Mouse (Mus musculus) stomach, embryonic 16.5 days (tissue): ENCODE measurements around the gene Aadac. TPM values are rescaled to one million over a fixed set of nuclear protein-coding genes. Genes with fewer than 3 reads are reported as not detected.

Source experiments
- ATAC-seq: fragments of 200-750 bp; cut with Nextera tagmentation; 2 replicates; pipeline ENCODE4 v1.8.0; 2017; ENCODE audit warnings: moderate number of reproducible peaks, moderate TSS enrichment; ENCODE audit not compliant: insufficient read depth, low FRiP score
- H3K27ac ChIP-seq: fragments of 300-500 bp; sonication (generic); 2 replicates; pipeline ENCODE4 v1.5.1; 2014; ENCODE audit warnings: low read length
- H3K27me3 ChIP-seq: fragments of 300-500 bp; sonication (generic); 2 replicates; pipeline ENCODE4 v1.6.1; 2014; ENCODE audit warnings: low read length, control low read depth, mixed read lengths; ENCODE audit not compliant: control insufficient read depth, insufficient read depth
- H3K36me3 ChIP-seq: fragments of 300-500 bp; sonication (generic); 2 replicates; pipeline ENCODE4 v1.6.1; 2014; ENCODE audit warnings: low read length; ENCODE audit not compliant: control insufficient read depth, insufficient read depth
- H3K4me1 ChIP-seq: fragments of 300-500 bp; sonication (generic); 2 replicates; pipeline ENCODE4 v1.6.1; 2014; ENCODE audit warnings: low read length, control low read depth, mixed read lengths; ENCODE audit not compliant: control insufficient read depth, insufficient read depth
- H3K4me2 ChIP-seq: fragments of 300-500 bp; sonication (generic); 2 replicates; pipeline ENCODE4 v1.6.1; 2014; ENCODE audit warnings: low read depth, low read length, mixed read lengths
- H3K4me3 ChIP-seq: fragments of 300-500 bp; sonication (generic); replicated peaks from 2 replicates; pipeline ENCODE4 v1.5.1; 2014; ENCODE audit warnings: mild to moderate bottlenecking, low read length
- H3K9ac ChIP-seq: fragments of 300-500 bp; sonication (generic); 2 replicates; pipeline ENCODE4 v1.6.1; 2014; ENCODE audit warnings: low read length
- H3K9me3 ChIP-seq: fragments of 300-500 bp; sonication (generic); replicated peaks from 2 replicates; pipeline ENCODE4 v1.6.1; 2016; ENCODE audit warnings: low read length, control low read depth; ENCODE audit not compliant: control insufficient read depth
- WGBS: fragments of 180-500 bp; shearing (Covaris S2); extraction: QIAGEN DNeasy Blood & Tissue Kit; methylation state at CpG from one replicate; pipeline ENCODE4 v1.1.7; 2014; 5-methylcytosine and 5-hydroxymethylcytosine counted together
- polyA plus RNA-seq: library from polyadenylated mRNA; unstranded; fragments of >200 nt; fragmentation: Nextera tagmentation; extraction: Ambion mirVana; gene quantifications from 2 replicates; pipeline ENCODE4 v1.2.1, GENCODE M21; 2015

The Aadac gene
- polyA plus RNA-seq, result 48.1 and 58.0 TPM in 2 replicates

DNA sequence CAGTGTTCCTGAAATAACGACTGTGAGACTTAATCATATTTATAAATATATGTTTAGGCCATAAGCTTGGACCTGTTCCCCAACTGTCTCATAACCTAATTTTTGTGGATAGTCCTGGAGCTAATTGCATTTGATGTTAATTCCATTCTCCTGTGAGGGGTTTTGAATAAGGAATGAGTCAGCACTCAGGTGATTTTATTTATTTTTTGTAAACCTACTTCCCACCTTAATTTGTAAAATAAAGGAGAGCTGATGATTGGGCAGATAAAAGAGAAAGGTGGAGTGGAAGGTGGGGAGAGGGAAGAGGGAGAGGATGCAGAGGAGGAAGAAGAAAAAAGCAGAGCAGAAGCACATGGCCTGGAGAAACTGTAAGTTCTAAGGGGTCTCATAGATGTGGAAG is at the start of gene Aadac:
Gene Aadac (plus strand): TSS at position 301 of the 400 bp plus-strand sequence.
- Histone ChIP-seq H3K9me3 (no peaks in the 10 kb centered on the region), H3K4me2 (no peak within 1 kb of the TSS), H3K36me3 (no peaks in the 10 kb centered on the region), H3K4me3 (no peak within 1 kb of the TSS), H3K4me1 (no peaks in the 10 kb centered on the region), H3K27me3 (no peaks in the 10 kb centered on the region), H3K27ac (no peak within 1 kb of the TSS), H3K9ac (no peak within 1 kb of the TSS)
- WGBS, result 77% methylated on average over 1 of the region's 1 CpGs
- no peak for ATAC-seq

DNA sequence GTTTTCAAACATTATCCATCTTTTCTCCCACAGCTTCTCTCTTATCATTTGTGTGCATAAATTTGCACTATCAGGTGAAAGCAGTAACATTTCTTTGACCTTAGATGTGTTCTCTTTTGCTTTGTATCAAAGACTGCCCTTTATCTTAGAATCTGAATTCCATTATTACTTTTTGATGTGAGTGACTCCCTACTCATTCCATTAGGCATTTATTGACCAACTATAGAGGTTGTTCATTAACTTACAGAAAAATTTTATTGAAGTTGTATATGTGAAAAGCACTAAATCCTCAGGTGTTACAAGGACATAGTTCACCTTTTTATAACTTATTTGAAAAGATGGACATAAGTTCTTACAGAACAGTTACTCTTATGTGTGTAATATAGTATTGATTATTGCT is 21.9 kb upstream of the Aadac start:
- Histone ChIP-seq H3K9me3 (no peaks in the 10 kb centered on the region), H3K9ac (no peak overlapping the region), H3K4me2 (no peak overlapping the region), H3K4me1 (no peaks in the 10 kb centered on the region), H3K27me3 (no peaks in the 10 kb centered on the region), H3K36me3 (no peaks in the 10 kb centered on the region), H3K4me3 (no peak overlapping the region), H3K27ac (no peak overlapping the region)
- no peak for ATAC-seq

DNA sequence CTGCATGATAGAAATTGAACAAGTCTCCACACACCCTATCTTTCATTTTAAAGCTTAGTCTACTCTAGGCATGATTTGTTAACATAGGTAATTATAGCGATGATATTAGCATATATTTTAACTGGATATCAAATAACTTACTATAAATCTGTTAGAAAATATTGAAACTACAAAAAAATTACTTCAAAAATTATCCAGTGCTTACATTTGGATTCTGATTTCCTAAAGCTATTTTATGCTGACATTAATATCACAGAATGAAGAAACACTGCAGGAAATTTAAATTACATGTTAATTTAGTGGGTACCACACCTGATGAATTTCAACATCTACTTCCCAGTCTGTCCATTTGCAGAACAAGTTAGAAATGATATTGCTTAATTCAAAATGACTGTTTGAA is 19.1 kb upstream of the Aadac start, which contains the start of gene Aadacl2:
Gene Aadacl2 (plus strand): TSS at position 301 of the 400 bp plus-strand sequence.
- Histone ChIP-seq H3K4me1 (no peaks in the 10 kb centered on the region), H3K27me3 (no peaks in the 10 kb centered on the region), H3K4me3 (no peak within 1 kb of the TSS), H3K4me2 (no peak within 1 kb of the TSS), H3K27ac (no peak within 1 kb of the TSS), H3K9me3 (no peaks in the 10 kb centered on the region), H3K9ac (no peak within 1 kb of the TSS), H3K36me3 (no peaks in the 10 kb centered on the region)
- 73% methylated on average over 1 of the region's 1 CpGs for WGBS
- no peak for ATAC-seq

DNA sequence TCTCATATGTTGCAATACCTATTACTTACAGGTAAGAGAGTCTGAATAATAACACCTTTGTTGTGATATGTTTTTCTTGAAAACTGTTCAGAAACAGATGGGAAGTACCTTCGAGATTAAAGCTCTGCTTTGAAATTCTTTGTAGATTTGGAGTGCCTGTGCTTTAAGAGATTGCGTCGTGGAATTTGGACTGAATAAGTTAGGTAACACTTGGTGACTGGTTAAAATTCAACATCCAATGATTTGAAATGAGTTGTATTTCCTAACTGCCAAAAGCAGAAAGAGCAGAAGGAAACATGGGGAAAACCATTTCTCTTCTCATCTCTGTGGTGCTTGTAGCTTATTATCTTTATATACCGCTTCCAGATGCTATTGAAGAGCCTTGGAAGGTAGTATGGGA is 6.0 kb downstream of the Aadac start:
- no peak overlapping the region for H3K4me2 ChIP-seq
- 85% methylated on average over 4 of the region's 4 CpGs for WGBS

DNA sequence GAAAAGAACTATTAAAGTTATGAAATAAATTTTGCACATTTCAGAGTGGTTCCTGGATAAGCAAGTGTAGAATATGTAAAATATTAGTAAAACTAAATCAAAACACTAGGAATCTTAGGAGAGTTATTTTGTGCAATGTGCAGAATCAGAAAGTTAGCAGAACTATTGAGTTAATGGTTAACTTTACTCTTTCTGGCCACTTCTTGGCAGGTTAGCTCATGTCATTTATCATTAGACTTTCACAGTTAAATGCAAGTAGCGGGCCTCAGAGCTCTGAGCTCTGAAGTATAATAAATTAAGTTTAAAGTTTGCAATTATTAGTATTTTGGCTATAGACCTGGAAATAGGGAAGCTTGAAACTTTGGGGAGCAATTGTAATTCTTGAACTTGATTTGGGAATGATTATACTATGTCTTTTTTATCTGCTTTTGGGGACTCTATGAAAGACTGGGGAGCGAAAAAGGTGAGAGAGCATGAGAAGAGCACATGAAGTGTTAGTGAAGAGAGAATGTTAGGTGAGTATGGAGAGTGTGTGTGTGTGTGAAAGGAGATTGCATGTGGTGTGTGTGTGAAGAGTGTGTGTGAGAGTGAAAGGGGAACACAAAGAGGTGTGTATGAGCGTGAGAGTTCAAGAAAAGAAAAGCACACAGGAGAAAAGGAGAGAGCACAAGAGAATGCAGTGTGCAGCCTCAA is 20.9 kb downstream of the Aadac start:
- Histone ChIP-seq H3K36me3 (no peaks in the 10 kb centered on the region), H3K9me3 (no peaks in the 10 kb centered on the region), H3K27me3 (no peaks in the 10 kb centered on the region), H3K4me3 (no peak overlapping the region), H3K27ac (no peak overlapping the region), H3K9ac (no peak overlapping the region), H3K4me1 (no peaks in the 10 kb centered on the region), H3K4me2 (no peak overlapping the region)
- 53% methylated on average over 3 of the region's 3 CpGs for WGBS
- no peak for ATAC-seq

More for the DNA sequence above, 6.0 kb downstream of the Aadac start:
- no peak overlapping the region for H3K27ac ChIP-seq
- H3K4me1 ChIP-seq, result no peaks in the 10 kb centered on the region
- no peaks in the 10 kb centered on the region for H3K9me3 ChIP-seq
- ATAC-seq, result no peak
- no peak overlapping the region for H3K9ac ChIP-seq
- no peaks in the 10 kb centered on the region for H3K36me3 ChIP-seq
- H3K4me3 ChIP-seq, result no peak overlapping the region
- no peaks in the 10 kb centered on the region for H3K27me3 ChIP-seq

DNA sequence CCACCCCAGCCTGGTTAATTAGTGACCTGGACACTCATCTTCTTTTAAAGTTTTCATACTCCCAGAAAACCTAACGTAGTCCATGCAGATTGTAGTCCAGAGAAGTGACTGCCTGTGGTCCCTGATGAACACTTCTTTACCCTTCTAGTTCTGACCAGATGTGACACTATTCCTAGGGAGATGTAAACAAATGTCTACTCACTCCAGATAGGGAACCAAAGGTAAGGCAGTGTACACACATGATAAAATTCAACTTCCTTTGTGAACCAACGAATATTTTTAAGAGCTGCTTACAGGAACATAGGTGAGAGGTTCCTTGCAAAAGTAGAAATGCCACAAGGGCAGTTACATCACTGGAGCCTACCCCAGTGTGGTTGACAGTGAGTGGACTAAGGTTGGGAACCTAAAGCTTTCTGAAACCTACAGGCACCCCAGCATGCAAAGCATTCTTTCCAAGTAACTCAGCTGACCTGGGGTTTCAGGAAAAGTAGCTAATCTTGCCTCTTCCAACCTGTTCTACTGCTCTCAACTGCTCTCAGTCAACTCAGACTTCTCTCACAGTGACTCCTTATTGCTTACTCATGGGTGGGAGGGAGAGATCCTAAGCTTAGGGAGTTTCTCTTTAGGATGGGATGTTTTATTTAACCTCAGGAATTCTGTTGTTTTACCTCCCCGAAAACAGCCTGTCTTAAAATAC is 27.9 kb downstream of the Aadac start:
- H3K27me3 ChIP-seq, result no peaks in the 10 kb centered on the region
- ATAC-seq, result peak; percentile 59; the same call in 1 of the 2 replicates
- 58% methylated on average over 3 of the region's 3 CpGs for WGBS
- no peaks in the 10 kb centered on the region for H3K36me3 ChIP-seq
- no peaks in the 10 kb centered on the region for H3K9me3 ChIP-seq
- H3K4me3 ChIP-seq, result no peak overlapping the region
- peak overlapping the region; percentile 46; the same call in 1 of the 2 replicates for H3K27ac ChIP-seq
- no peak overlapping the region for H3K4me2 ChIP-seq
- no peak overlapping the region for H3K9ac ChIP-seq
- no peaks in the 10 kb centered on the region for H3K4me1 ChIP-seq

DNA sequence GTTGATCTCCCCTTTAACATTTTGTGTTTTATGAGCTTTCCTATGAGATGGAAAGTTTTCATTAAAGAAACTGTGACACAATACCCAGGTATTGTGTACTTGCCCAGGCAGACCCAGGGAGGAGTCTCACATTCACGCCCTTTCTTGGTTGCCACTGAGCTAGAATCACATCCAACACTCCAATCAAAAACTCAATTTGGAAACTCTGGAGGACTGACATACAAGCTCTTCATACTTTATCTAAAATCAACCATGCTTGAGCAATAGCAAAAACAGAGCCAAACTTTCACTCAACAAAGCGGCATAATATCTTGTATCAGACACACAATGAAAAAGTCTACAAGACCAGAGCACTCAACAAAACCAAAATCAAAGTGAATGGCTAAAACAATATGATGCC is 28.4 kb downstream of the Aadac start:
- no peak for ATAC-seq
- no peak overlapping the region for H3K4me2 ChIP-seq
- H3K27ac ChIP-seq, result no peak overlapping the region
- 87% methylated on average over 2 of the region's 2 CpGs for WGBS
- no peak overlapping the region for H3K4me3 ChIP-seq
- no peaks in the 10 kb centered on the region for H3K27me3 ChIP-seq
- H3K36me3 ChIP-seq, result no peaks in the 10 kb centered on the region
- no peak overlapping the region for H3K9ac ChIP-seq
- H3K9me3 ChIP-seq, result no peaks in the 10 kb centered on the region
- no peaks in the 10 kb centered on the region for H3K4me1 ChIP-seq

DNA sequence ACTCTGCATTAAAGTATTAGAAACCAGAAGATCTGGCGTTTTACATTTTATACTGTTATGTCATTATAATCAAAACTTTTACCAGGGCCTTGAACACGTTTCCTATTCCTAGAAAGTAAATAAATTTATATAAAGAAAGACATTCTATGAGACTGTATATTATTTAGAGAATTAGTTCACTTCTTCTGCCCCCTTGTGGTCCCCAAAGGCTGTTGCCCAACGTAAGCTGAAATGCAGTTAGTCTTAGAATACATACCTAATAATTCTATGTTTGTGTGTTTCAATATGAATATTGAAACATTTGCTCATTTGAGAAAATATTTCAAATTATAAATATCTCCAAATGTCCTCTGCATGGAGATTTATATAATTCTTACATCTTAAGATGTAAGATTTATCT is 30.9 kb downstream of the Aadac start:
- no peak for ATAC-seq
- WGBS, result 30% methylated on average over 3 of the region's 3 CpGs
- H3K9me3 ChIP-seq, result no peaks in the 10 kb centered on the region
- no peak overlapping the region for H3K9ac ChIP-seq
- no peak overlapping the region for H3K27ac ChIP-seq
- no peak overlapping the region for H3K4me3 ChIP-seq
- no peaks in the 10 kb centered on the region for H3K36me3 ChIP-seq
- H3K4me1 ChIP-seq, result no peaks in the 10 kb centered on the region
- H3K27me3 ChIP-seq, result no peaks in the 10 kb centered on the region
- H3K4me2 ChIP-seq, result no peak overlapping the region

DNA sequence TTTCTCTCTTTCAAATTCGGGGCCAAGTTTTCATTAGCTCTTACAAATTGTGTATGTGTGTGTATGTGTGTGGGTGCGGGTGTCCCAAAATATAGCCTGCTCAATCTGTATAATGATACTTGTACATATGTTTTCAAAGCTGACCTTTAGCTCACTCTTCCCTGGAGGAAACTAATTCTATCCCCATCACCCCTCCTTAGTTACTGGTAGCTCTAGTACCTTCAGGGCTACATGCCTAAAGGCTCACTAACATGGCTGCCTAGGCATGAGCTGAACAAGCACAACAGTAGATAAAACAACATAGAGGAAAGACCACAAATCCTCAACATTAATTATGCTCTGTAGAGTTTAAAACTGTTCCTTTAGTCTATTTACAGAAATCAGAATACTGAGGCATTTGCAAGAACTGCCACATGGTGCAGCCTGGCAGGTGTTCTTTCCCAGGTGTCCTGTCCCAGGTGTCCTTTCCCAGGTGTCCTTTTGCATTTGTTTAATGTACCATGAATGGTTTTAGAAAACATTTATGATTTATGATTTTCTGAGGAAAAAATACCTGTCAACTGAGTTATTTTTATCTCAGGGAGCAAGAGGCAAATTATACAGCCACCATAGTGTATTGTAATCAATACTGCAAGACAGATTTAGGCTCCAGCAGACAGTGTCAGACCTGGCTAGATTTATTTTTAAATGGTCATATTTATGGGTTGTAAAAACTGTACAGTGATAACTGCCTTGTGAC is 31.7 kb downstream of the Aadac start:
- Histone ChIP-seq H3K9ac (no peak overlapping the region), H3K36me3 (no peaks in the 10 kb centered on the region), H3K27ac (no peak overlapping the region), H3K4me1 (no peaks in the 10 kb centered on the region), H3K27me3 (no peaks in the 10 kb centered on the region), H3K4me2 (no peak overlapping the region), H3K9me3 (no peaks in the 10 kb centered on the region), H3K4me3 (no peak overlapping the region)
- 74% methylated on average over 2 of the region's 2 CpGs for WGBS
- ATAC-seq, result peak; percentile 75; the same call in 1 of the 2 replicates
